Mouse (Mus musculus) NIH3T3 (cell line): ENCODE measurements at regions not wholly inside any gene's neighbourhood (a gene's known extent, or its start where the extent isn't known, plus 50 kb on each side); places are given as distances from the start of the nearest gene placed in this dataset.

Experiments used
- DNase-seq: peaks from one replicate; pipeline ENCODE4 v3.0.0-alpha.2; 2012; ENCODE audit warnings: low read depth

DNA sequence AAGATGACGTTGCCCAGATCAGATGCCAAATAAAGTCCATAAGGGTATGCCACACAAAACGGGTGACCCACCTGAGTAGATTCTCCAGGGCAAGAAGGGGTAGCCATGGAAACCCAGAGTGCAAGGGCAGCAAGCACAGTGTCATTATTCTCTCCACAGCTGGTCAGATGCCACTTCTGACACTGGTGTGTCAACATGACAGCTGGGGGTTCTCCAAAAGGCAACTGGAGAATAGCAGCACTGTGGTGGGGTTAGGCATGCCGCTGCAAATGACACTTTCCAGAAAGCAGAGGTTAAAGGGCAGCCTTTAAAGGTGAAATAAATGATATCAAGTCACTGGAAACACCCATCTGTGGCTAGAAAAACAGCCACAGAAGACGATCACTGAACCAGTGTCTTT is 70.8 kb upstream of the Thbs2 start:
- no peak for DNase-seq

- DNase-seq, result peak; percentile 91
Measured at GRCm38 (mm10) chr17:14753095-14753494, 59.1 kb upstream of the Thbs2 start.

GRCm38 (mm10) chr17:14750519-14751145 is 56.6 kb upstream of the Thbs2 start:
- peak; percentile 46 for DNase-seq

DNA sequence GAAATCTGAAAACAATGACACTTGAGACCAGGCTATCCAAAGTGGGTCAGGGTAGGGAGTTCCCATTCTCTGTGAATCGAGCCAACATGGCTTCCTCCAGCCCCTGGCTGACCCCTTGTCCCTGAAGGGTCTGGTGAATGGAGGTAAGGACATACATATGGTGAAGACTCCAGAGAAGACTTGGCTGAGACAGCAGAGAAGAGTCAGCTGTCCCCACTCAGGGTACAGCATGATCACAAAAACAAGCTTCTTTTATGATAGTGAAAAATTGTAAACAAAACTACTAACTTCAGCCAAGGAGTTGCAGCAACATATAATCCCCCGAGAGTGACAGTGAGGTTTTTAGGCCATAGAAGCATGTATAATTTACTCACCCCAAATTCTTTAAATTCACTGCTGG is 55.2 kb upstream of the Thbs2 start:
- DNase-seq, result peak; percentile 45

DNA sequence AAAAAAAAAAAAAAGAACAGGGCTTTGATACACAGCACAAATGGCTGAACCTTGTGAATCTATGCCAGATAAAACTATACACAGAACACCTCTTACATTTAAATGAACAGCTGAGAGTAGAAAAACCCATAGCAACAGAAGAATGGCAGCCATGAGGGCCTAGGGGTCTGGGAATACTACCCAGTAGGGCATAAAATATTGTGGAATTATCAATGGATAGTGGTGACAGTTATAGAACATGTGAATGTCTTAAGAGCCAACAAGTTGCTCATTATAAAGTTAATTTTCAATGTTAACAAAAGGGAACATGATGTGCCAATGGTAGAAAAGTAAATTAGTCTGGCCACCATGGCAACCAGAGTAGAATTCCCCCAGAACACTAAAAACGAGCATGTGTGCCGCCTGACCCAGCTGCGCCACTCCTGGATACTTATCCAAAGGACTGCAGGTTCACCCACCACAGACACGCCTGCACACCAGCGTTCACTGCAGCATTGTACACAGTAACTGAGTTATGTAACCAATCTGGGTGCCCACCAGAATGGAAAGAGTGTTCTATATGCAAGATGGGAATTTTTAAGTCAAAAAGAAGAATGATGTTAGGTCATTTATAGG is 53.3 kb upstream of the Thbs2 start:
- no peak for DNase-seq

DNA sequence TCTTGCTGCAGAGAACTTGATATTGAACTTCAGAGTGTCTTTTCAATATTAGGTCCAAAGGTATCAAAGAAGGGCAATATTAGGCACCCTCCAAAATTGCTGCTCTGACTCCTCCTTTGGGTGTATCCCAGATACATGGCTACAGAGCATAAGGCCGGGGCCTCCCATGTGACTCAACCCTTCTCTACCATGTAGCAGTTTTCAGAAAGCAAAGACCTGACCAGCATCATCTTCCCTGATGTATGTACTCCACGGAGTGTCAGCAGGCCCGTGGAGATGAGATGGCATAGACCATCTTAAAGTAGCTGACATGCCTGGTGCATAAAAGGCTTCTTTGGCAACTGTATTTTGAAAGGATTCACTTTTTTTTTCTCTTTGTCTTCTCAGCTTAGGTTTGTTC is 51.5 kb upstream of the Thbs2 start:
- DNase-seq, result no peak

DNA sequence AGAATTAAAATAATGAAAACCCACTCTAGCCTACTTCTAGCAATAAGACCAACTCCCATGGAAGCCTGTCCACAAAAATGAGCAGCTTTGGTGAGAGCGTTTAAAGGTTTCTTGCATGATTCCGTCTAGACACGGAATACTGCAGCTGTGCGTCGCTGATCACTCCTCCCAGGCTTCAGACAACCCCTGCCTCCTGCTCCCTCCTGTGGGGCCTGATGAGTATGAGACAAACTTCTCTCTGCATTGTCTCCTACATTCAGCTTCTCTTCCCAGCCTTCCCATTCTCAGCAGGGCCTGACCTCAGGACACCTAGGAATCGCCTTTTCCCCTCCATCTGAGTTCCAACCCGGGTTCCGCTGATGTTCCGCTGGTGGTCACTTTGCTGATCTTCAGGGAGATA is 50.0 kb upstream of the Thbs2 start:
- DNase-seq, result peak; percentile 29
